Mouse (Mus musculus): Measurements from ENCODE around the gene Cdc34b.

DNA sequence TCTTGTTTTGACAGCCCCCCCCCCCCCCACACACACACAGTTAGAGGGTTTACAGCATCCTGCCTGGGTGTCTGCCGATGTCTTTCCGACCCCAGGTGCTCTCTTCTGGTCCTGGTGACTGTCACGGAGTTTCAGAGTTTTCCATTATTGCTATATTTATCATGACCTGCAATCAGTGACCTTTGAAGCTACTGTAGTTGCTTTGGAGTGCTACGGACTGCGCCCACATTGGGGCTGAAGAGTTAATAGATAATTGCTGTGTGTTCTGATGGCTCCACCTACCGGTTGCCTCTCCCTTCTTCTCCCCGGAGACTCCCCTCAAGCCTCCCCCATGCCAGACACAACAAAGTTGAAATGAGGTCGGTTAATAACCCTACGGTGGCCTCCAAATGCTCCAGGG, 24.8 kb upstream of the Cdc34b start:
- TF ChIP-seq USF1 (IDR thresholded peaks at IDR 0.05; ENCODE audit: low read depth) (no peak), CEBPB (IDR thresholded peaks at IDR 0.05; ENCODE audit: insufficient read depth, poor library complexity, severe bottlenecking) (no peak), POLR2A (IDR thresholded peaks at IDR 0.05; ENCODE audit: insufficient read length, low read depth) (no peak), TCF12 (IDR thresholded peaks at IDR 0.05; ENCODE audit: insufficient read depth, poor library complexity, severe bottlenecking) (no peak), E2F4 (IDR thresholded peaks at IDR 0.05; ENCODE audit: insufficient read depth) (no peak), SRF (IDR thresholded peaks at IDR 0.05; ENCODE audit: control insufficient read depth, insufficient read length, low read depth) (no peak), MAX (IDR thresholded peaks at IDR 0.05; ENCODE audit: low read depth) (no peak), POLR2AphosphoS2 (IDR thresholded peaks at IDR 0.05; ENCODE audit: insufficient read length, low read depth) (no peak), MYOD1 (IDR thresholded peaks at IDR 0.05; ENCODE audit: control insufficient read depth in 1 of 3, insufficient read length in 2 of 3, low read depth in 2 of 3) (no peak)
